Mouse (Mus musculus) testis, adult 10 weeks (tissue): ENCODE measurements around the gene Thumpd2. TPM values are rescaled to one million over a fixed set of nuclear protein-coding genes. Genes with fewer than 3 reads are reported as not detected.

Source experiments
- polyA plus RNA-seq: library from polyadenylated mRNA; stranded (reverse); fragments of 350-450 nt; fragmentation: Illumina TruSeq; extraction: RNeasy Lipid Tissue Mini Kit (QIAGEN cat#74804); gene quantifications from one replicate; pipeline ENCODE4 v1.2.3, GENCODE M21; 2014; ENCODE audit warnings: low read depth, low replicate concordance

Gene Thumpd2
- polyA plus RNA-seq, result 1.6 TPM

DNA sequence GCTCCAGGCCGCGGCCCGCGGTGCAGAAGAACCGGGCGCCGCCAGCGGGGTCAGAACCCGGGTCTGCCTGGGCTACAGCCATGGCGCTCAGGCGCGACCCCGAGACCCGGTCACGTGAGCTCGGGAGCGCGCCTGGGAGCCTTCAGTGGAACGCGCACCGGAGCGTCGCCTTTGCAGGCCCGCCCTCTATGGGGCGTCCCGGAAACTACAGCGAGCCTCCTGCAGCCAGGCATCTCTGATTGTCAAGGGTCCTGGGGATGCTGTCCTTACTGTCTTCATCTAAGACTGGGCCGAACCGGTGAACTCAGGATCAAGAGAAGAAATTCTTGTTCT, at the start of gene Thumpd2:
Gene Thumpd2, minus strand, starts transcription at position 104 of the 333 bp plus-strand sequence.

Other genes with a start within 250 kb of the Thumpd2 start
- 0.67 TPM for gene Tmem178, start 120.5 kb downstream of the Thumpd2 start, polyA plus RNA-seq